Mouse (Mus musculus) CD4-positive naive resting alpha-beta T cell, adult 57 days (primary cell): Measurements from ENCODE around the gene Blzf1. TPM values are rescaled to one million over a fixed set of nuclear protein-coding genes. Genes with fewer than 3 reads are reported as not detected.

ENCODE experiments used
- total RNA-seq: library from RNA; stranded (reverse); gene quantifications from one replicate; pipeline ENCODE4 v1.2.4, GENCODE M21; 2023

The Blzf1 gene
- total RNA-seq = 15.1 TPM

DNA sequence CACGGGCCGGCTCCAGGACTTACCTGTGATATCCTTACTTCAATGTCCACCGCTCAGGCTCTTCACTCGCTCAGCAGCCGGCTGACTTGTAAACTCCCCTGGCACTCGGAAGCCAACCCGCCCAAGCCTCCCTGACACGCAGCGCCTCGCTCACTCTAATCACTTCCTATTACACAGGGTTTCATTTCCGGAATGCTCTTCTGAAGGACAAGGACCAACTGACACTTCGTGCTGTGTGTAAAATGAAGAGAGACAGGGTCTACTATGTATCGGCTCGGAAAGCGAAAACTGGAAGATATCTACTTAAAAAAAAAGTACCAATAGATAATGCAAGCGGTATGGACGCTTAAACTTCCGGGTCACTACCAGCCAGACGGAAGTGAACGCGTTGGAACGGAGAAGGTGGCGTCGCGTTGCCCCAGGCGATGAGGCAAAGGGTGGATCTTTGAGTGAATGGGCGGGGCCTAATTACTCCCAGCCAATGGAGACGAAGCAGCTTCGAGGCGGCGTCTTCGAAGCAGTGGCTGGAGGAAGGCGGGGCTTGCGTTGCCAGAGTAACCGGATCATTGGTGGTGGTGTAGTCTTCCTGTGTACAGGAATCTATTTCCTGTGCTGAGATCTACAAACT, at the start of gene Blzf1:
Gene Blzf1, minus strand, starts transcription at position 366 of the 628 bp plus-strand sequence.

GRCm38 (mm10) chr1:164303821-164304220, 3.5 kb downstream of the Blzf1 start, which contains the start of gene Nme7:
Nme7 (plus strand) TSS chr1:164304121.

GRCm38 (mm10) chr1:164275455-164275954, 31.8 kb downstream of the Blzf1 start, which contains the start of gene Ccdc181:
Ccdc181 (plus strand) TSS chr1:164275585.

GRCm38 (mm10) chr1:164248465-164249331, 58.6 kb downstream of the Blzf1 start, which contains the start of gene Slc19a2:
Slc19a2 (plus strand) TSS chr1:164249046.

Other genes with a start within 250 kb of the Blzf1 start
- gene Sell, start 245.5 kb downstream of the Blzf1 start, total RNA-seq = 643 TPM
- gene Selp, start 192.2 kb downstream of the Blzf1 start, total RNA-seq = 0.80 TPM
- 0.80 TPM for gene F5, start 155.7 kb downstream of the Blzf1 start, total RNA-seq
- gene Slc19a2, start 58.4 kb downstream of the Blzf1 start, total RNA-seq = 5.2 TPM
- 3.0 TPM for gene Ccdc181, start 31.9 kb downstream of the Blzf1 start, total RNA-seq
- 7.0 TPM for gene Nme7, start 3.4 kb downstream of the Blzf1 start, total RNA-seq
- 164 TPM for gene Atp1b1, start 150.9 kb upstream of the Blzf1 start, total RNA-seq